In genomic region chr17:22053211-22053610, GRCm38 (mm10) we compare ENCODE assay signal across 24 mouse cellular contexts.
"Had no signal": no experiment of that assay in that cellular context is flagged by ENCODE, and none has a peak within 500 bp of the region (broad histone marks: within the 10 kb centered on the region; RNA-seq: fewer than 3 reads in every experiment).

No protein-coding gene starts in this region.

- DNase-seq: cerebellum, adult 2 months; cerebellum, adult 8-10 months; cerebellum, adult 9-10 months; cerebellum, adult 9-11 months; cerebellum, postnatal 10 days; cerebellum, postnatal 14 days; cerebellum, postnatal 25 days; cerebellum, postnatal 36 days; embryo, embryonic 11 days; forebrain, postnatal 0 days; gastrocnemius, adult 2 months; gastrocnemius, postnatal 10 days; gastrocnemius, postnatal 14 days; gastrocnemius, postnatal 25 days; gastrocnemius, postnatal 36 days had no signal

- H3K4me1 ChIP-seq: embryonic facial prominence, embryonic 10.5 days; embryonic facial prominence, embryonic 12.5 days; embryonic facial prominence, embryonic 13.5 days; embryonic facial prominence, embryonic 15.5 days; forebrain, embryonic 10.5 days; forebrain, embryonic 12.5 days; forebrain, embryonic 13.5 days; forebrain, embryonic 15.5 days had no signal

- H3K27me3 ChIP-seq: embryonic facial prominence, embryonic 12.5 days; embryonic facial prominence, embryonic 13.5 days; embryonic facial prominence, embryonic 15.5 days; forebrain, embryonic 12.5 days; forebrain, embryonic 13.5 days; forebrain, embryonic 15.5 days had no signal

- H3K27ac ChIP-seq: embryonic facial prominence, embryonic 10.5 days; embryonic facial prominence, embryonic 12.5 days; embryonic facial prominence, embryonic 13.5 days; embryonic facial prominence, embryonic 15.5 days; forebrain, embryonic 10.5 days; forebrain, embryonic 12.5 days; forebrain, embryonic 13.5 days; forebrain, embryonic 15.5 days; gastrocnemius, adult 2 months had no signal

- H3K9me3 ChIP-seq: forebrain, embryonic 15.5 days had no signal

- H3K36me3 ChIP-seq: embryonic facial prominence, embryonic 10.5 days; embryonic facial prominence, embryonic 12.5 days; embryonic facial prominence, embryonic 13.5 days; embryonic facial prominence, embryonic 15.5 days; forebrain, embryonic 10.5 days; forebrain, embryonic 12.5 days; forebrain, embryonic 15.5 days had no signal

- H3K4me3 ChIP-seq: embryonic facial prominence, embryonic 10.5 days; embryonic facial prominence, embryonic 12.5 days; embryonic facial prominence, embryonic 13.5 days; embryonic facial prominence, embryonic 15.5 days; erythroblast, embryonic 14.5 days; forebrain, embryonic 10.5 days; forebrain, embryonic 12.5 days; forebrain, embryonic 13.5 days; forebrain, embryonic 15.5 days; gastrocnemius, adult 2 months had no signal

- H3K9ac ChIP-seq: embryonic facial prominence, embryonic 12.5 days; embryonic facial prominence, embryonic 13.5 days; embryonic facial prominence, embryonic 15.5 days; forebrain, embryonic 12.5 days; forebrain, embryonic 13.5 days; forebrain, embryonic 15.5 days; forebrain, postnatal 0 days had no signal
